Mouse (Mus musculus) CH12.LX (cell line): Measurements from ENCODE around the gene Myo18a. TPM values are rescaled to one million over a fixed set of nuclear protein-coding genes. Genes with fewer than 3 reads are reported as not detected.

Experiments
- DNase-seq: peaks from one replicate; pipeline ENCODE4 v3.0.0-alpha.2; 2013; ENCODE audit errors: extremely low read depth
- H3K27ac ChIP-seq: 2 replicates; pipeline ENCODE4 v1.5.1; 2012; ENCODE audit warnings: low read depth, mild to moderate bottlenecking, control low read depth, moderate library complexity; ENCODE audit not compliant: insufficient read depth
- H3K27me3 ChIP-seq: replicated peaks from 2 replicates; pipeline ENCODE3; 2012; ENCODE audit warnings: inconsistent platforms
- H3K36me3 ChIP-seq, 2 experiments: replicated peaks in 1 of 2; 2 replicates each; pipeline versions ENCODE3 to v1.6.1; 2012; ENCODE audit warnings: inconsistent platforms in 1 of 2, low read length in 1 of 2, mild to moderate bottlenecking in 1 of 2, mixed read lengths in 1 of 2, moderate library complexity in 1 of 2; ENCODE audit not compliant: control insufficient read depth in 1 of 2, insufficient read depth in 1 of 2
- H3K4me1 ChIP-seq, 2 experiments: 2 replicates each; pipeline ENCODE4 v1.6.1; 2012; ENCODE audit warnings: inconsistent platforms in 1 of 2, moderate library complexity in 1 of 2; ENCODE audit not compliant: insufficient read depth in 2 of 2, control insufficient read depth in 1 of 2
- H3K4me2 ChIP-seq: 2 replicates; pipeline ENCODE4 v1.6.1; 2012; ENCODE audit warnings: low read depth, mild to moderate bottlenecking, control low read depth; ENCODE audit not compliant: poor library complexity, insufficient read depth, severe bottlenecking
- H3K4me3 ChIP-seq, 3 experiments: fragments of 150-350 bp in 1 of 3; sonication (generic) in 1 of 3; replicated peaks in 1 of 3; 2 replicates each; pipeline versions ENCODE3 to v1.5.1; 2011 to 2012; ENCODE audit warnings: low read depth in 2 of 3, low read length in 2 of 3, mild to moderate bottlenecking in 2 of 3, moderate library complexity in 2 of 3, control low read depth in 1 of 3, improper control_type of control experiment in 1 of 3, inconsistent platforms in 1 of 3, mixed read lengths in 1 of 3; ENCODE audit not compliant: poor library complexity in 1 of 3
- H3K79me2 ChIP-seq: replicated peaks from 2 replicates; pipeline ENCODE4 v1.6.1; 2012; ENCODE audit warnings: mild to moderate bottlenecking, moderate library complexity; ENCODE audit not compliant: control insufficient read depth, poor library complexity, insufficient read depth, severe bottlenecking; ENCODE audit errors: extremely low read depth
- H3K9ac ChIP-seq: 2 replicates; pipeline ENCODE4 v1.6.1; 2012; ENCODE audit warnings: low read depth, mild to moderate bottlenecking, control low read depth, moderate library complexity; ENCODE audit not compliant: insufficient read depth
- H3K9me3 ChIP-seq: replicated peaks from 2 replicates; pipeline ENCODE3; 2012; ENCODE audit warnings: low read length, inconsistent platforms, mixed read lengths
- CHD2 ChIP-seq: IDR thresholded peaks from 2 replicates; pipeline ENCODE4 v1.6.1; 2011; ENCODE audit warnings: low read length, improper control_type of control experiment
- CTCF ChIP-seq, 2 experiments: IDR thresholded peaks in 1 of 2; conservative IDR thresholded peaks in 1 of 2; 2 replicates each; pipeline ENCODE4 v1.5.1; 2011 to 2012; ENCODE audit warnings: low read depth in 2 of 2, low read length in 2 of 2, improper control_type of control experiment in 1 of 2, inconsistent platforms in 1 of 2, mild to moderate bottlenecking in 1 of 2, moderate library complexity in 1 of 2
- E2F4 ChIP-seq: IDR thresholded peaks from 2 replicates; pipeline ENCODE4 v1.6.1; 2011; ENCODE audit warnings: low read depth, low read length, improper control_type of control experiment; ENCODE audit not compliant: insufficient replicate concordance
- ELF1 ChIP-seq: IDR thresholded peaks from 2 replicates; pipeline ENCODE4 v1.6.1; 2014; ENCODE audit warnings: low read depth, mild to moderate bottlenecking, inconsistent platforms, low read length, improper control_type of control experiment
- EP300 ChIP-seq: IDR thresholded peaks from 2 replicates; pipeline ENCODE4 v1.6.1; 2011; ENCODE audit warnings: low read length, improper control_type of control experiment
- HCFC1 ChIP-seq: IDR thresholded peaks from 2 replicates; pipeline ENCODE4 v1.6.1; 2012; ENCODE audit warnings: low read depth, mild to moderate bottlenecking, inconsistent platforms, low read length, improper control_type of control experiment
- IRF4 ChIP-seq: IDR thresholded peaks from 2 replicates; pipeline ENCODE4 v1.6.1; 2014; ENCODE audit warnings: low read depth, mild to moderate bottlenecking, inconsistent platforms, low read length, improper control_type of control experiment
- JUN ChIP-seq: IDR thresholded peaks from 2 replicates; pipeline ENCODE4 v1.6.1; 2011; ENCODE audit warnings: low read depth, mild to moderate bottlenecking, low read length, improper control_type of control experiment, moderate library complexity; ENCODE audit not compliant: insufficient read depth
- JUND ChIP-seq: conservative IDR thresholded peaks from 2 replicates; pipeline ENCODE4 v1.6.1; 2011; ENCODE audit warnings: low read depth, low read length, improper control_type of control experiment
- MAFK ChIP-seq: IDR thresholded peaks from 2 replicates; pipeline ENCODE4 v1.6.1; 2011; ENCODE audit warnings: low read length, improper control_type of control experiment; ENCODE audit not compliant: insufficient replicate concordance
- MAX ChIP-seq: IDR thresholded peaks from 2 replicates; pipeline ENCODE4 v1.6.1; 2011; ENCODE audit warnings: low read length, improper control_type of control experiment
- MXI1 ChIP-seq: IDR thresholded peaks from 2 replicates; pipeline ENCODE4 v1.6.1; 2011; ENCODE audit warnings: mild to moderate bottlenecking, low read depth, low read length, improper control_type of control experiment
- NRF1 ChIP-seq: IDR thresholded peaks from 2 replicates; pipeline ENCODE4 v1.6.1; 2014; ENCODE audit warnings: low read depth, mild to moderate bottlenecking, inconsistent platforms, low read length, improper control_type of control experiment, moderate library complexity
- POLR2A ChIP-seq: IDR thresholded peaks from 2 replicates; pipeline ENCODE4 v1.6.1; 2011; ENCODE audit warnings: low read depth, mild to moderate bottlenecking, improper control_type of control experiment, low read length
- POLR2AphosphoS2 ChIP-seq: IDR thresholded peaks from 2 replicates; pipeline ENCODE4 v1.6.1; 2011; ENCODE audit warnings: low read depth, low read length, improper control_type of control experiment
- SMC3 ChIP-seq: IDR thresholded peaks from 2 replicates; pipeline ENCODE4 v1.6.1; 2011; ENCODE audit warnings: low read depth, low read length, improper control_type of control experiment
- TBP ChIP-seq: conservative IDR thresholded peaks from 2 replicates; pipeline ENCODE4 v1.6.1; 2011; ENCODE audit warnings: low read depth, low read length, improper control_type of control experiment
- UBTF ChIP-seq: IDR thresholded peaks from 2 replicates; pipeline ENCODE4 v1.6.1; 2012; ENCODE audit warnings: low read depth, mild to moderate bottlenecking, inconsistent platforms, low read length, improper control_type of control experiment, moderate library complexity
- USF1 ChIP-seq: IDR thresholded peaks from 2 replicates; pipeline ENCODE4 v1.6.1; 2014; ENCODE audit warnings: low read depth, mild to moderate bottlenecking, inconsistent platforms, low read length, improper control_type of control experiment
- ZKSCAN1 ChIP-seq: IDR thresholded peaks from 2 replicates; pipeline ENCODE4 v1.6.1; 2012; ENCODE audit warnings: low read depth, inconsistent platforms, low read length, improper control_type of control experiment, borderline replicate concordance
- dilution Hi-C: fragments of 300-500 bp; cut with MboI; formaldehyde crosslinking; loops from 2 replicates; pipeline ENCODE4 v1.14.3; 2020; ENCODE audit warnings: low sequenced_read_pairs; ENCODE audit not compliant: extremely low pct_unique_long_range_greater_than_20kb, extremely low pct_ligation_motif_present
- in situ Hi-C: fragments of 300-500 bp; cut with MboI; formaldehyde crosslinking; loops from 3 replicates; pipeline ENCODE4 v1.14.3; 2019; ENCODE audit warnings: low sequenced_read_pairs, low pct_ligation_motif_present, low pct_unique_long_range_greater_than_20kb, mixed read lengths
- polyA plus RNA-seq: library from polyadenylated mRNA; unstranded; fragments of >175 nt; gene quantifications from 2 replicates; pipeline ENCODE4 v1.2.1, GENCODE M21; 2012; ENCODE audit warnings: low read depth; ENCODE audit not compliant: insufficient read length
- total RNA-seq, 2 experiments: library from RNA; depleted of rRNA; stranded (reverse); fragments of 300-350 nt in 1 of 2; fragments of >200 nt in 1 of 2; gene quantifications; 2 replicates each; pipeline ENCODE4 v1.2.3; 2012 to 2014

Gene Myo18a
- total and polyA plus RNA-seq, 3 experiments: 6.3 to 24.8 (median 16.8) TPM

- no peaks in the 10 kb centered on the region for H3K9me3 ChIP-seq
- H3K27ac ChIP-seq: no peak overlapping the region
- H3K4me1 ChIP-seq: no peaks in the 10 kb centered on the region
- dilution Hi-C loops (no loop called here), in situ Hi-C loops (no loop called here)
- DNase-seq: no peak
- H3K9ac ChIP-seq: no peak overlapping the region
- H3K4me3 ChIP-seq: no peak overlapping the region
- peaks cover 7 to 53% of the 10 kb centered on the region in 2 experiments for H3K36me3 ChIP-seq
- H3K79me2 ChIP-seq: no peaks in the 10 kb centered on the region; the same call in 1 of the 2 replicates
- no peaks in the 10 kb centered on the region for H3K27me3 ChIP-seq
- H3K4me2 ChIP-seq: no peak overlapping the region
- peak; percentile 32; the same call in 1 of the 2 replicates for TF ChIP-seq POLR2A
- TF ChIP-seq POLR2AphosphoS2: peak; percentile 93; the same call in 1 of the 2 replicates
- TF ChIP-seq MAFK: no peak
- TF ChIP-seq UBTF: no peak
These were observed 44.0 kb upstream of the Myo18a start for GRCm38 (mm10) chr11:77719055-77719454.

GRCm38 (mm10) chr11:77721389-77721788 lies 41.7 kb upstream of the Myo18a start:
- in situ Hi-C loops (no loop called here), dilution Hi-C loops (no loop called here)
- no peak overlapping the region for H3K4me3 ChIP-seq
- no peak overlapping the region for H3K9ac ChIP-seq
- no peaks in the 10 kb centered on the region for H3K27me3 ChIP-seq
- H3K79me2 ChIP-seq: no peaks in the 10 kb centered on the region; the same call in 1 of the 2 replicates
- no peak overlapping the region for H3K4me2 ChIP-seq
- no peak overlapping the region for H3K27ac ChIP-seq
- H3K36me3 ChIP-seq: peaks cover 4 to 31% of the 10 kb centered on the region in 2 experiments
- no peaks in the 10 kb centered on the region for H3K4me1 ChIP-seq
- H3K9me3 ChIP-seq: no peaks in the 10 kb centered on the region
- no peak for DNase-seq
- TF ChIP-seq SMC3 (peak; percentile 47), CTCF (conservative IDR thresholded peaks at IDR 0.05 in 1 of 2, IDR thresholded peaks at IDR 0.05 in 1 of 2; ENCODE audit: low read depth in 2 of 2, low read length in 2 of 2) (peak; percentile 27 to 54; a peak in 2 of 4 replicates), E2F4 (no peak)
- TF ChIP-seq, all 38 proteins: peak for 2

- in situ Hi-C loops (no loop called here), dilution Hi-C loops (no loop called here)
- Histone ChIP-seq H3K4me3 (no peak overlapping the region), H3K4me1 (no peaks in the 10 kb centered on the region), H3K4me2 (no peak overlapping the region), H3K27me3 (no peaks in the 10 kb centered on the region), H3K36me3 (peaks cover 0 to 6% of the 10 kb centered on the region in 2 experiments), H3K9me3 (no peaks in the 10 kb centered on the region), H3K79me2 (no peaks in the 10 kb centered on the region; the same call in 1 of the 2 replicates), H3K27ac (no peak overlapping the region), H3K9ac (no peak overlapping the region)
- DNase-seq: no peak
- TF ChIP-seq UBTF (no peak), MAFK (no peak), IRF4 (no peak), MXI1 (no peak), TBP (no peak), HCFC1 (no peak), JUN (no peak), EP300 (no peak), CTCF (conservative IDR thresholded peaks at IDR 0.05 in 1 of 2, IDR thresholded peaks at IDR 0.05 in 1 of 2; ENCODE audit: low read depth in 2 of 2, low read length in 2 of 2) (no peak), JUND (no peak), CHD2 (no peak), ELF1 (no peak), USF1 (no peak), MAX (no peak), ZKSCAN1 (no peak), POLR2A (no peak), NRF1 (no peak)
These were observed 38.3 kb upstream of the Myo18a start for GRCm38 (mm10) chr11:77724766-77725165.
